24 mouse cellular contexts compared by ENCODE assay signal in genomic region chr7:98331932-98332331, GRCm38 (mm10). TPM values are rescaled to one million over a fixed set of nuclear protein-coding genes. Genes with fewer than 3 reads are reported as not detected.
DNase-seq lines count a peak whose midpoint lies in the region; ATAC-seq and TF ChIP-seq lines count a peak whose summit lies in the region.
"Had no signal": no experiment of that assay in that cellular context is flagged by ENCODE, and none has a peak within 500 bp of the region (broad histone marks: within the 10 kb centered on the region; RNA-seq: fewer than 3 reads in every experiment).

No protein-coding gene starts in this region.

- no peak for DNase-seq in heart, postnatal 14 days
- peak; percentile 65 for DNase-seq in kidney, postnatal 0 days (ENCODE audit: low spot score)
- no peak for DNase-seq in kidney, adult 8-10 months
- DNase-seq in lung, postnatal 36 days = peak; percentile 42
- no peak for DNase-seq in lung, postnatal 10 days
- DNase-seq in retina, embryonic 14.5 days (ENCODE audit: low spot score) = no peak
- no peak for DNase-seq in cerebellum, adult 11-12 months
- DNase-seq: adrenal gland, postnatal 10 days; cerebellum, adult 9-10 months; cerebellum, postnatal 36 days; gastrocnemius, postnatal 10 days; heart, postnatal 10 days; layer of hippocampus, postnatal 36 days; right cerebral cortex, postnatal 25 days; thymus, postnatal 14 days had no signal

- peaks cover 41% of the 10 kb centered on the region for H3K4me1 ChIP-seq in heart, embryonic 12.5 days (replicated peaks)
- H3K4me1 ChIP-seq in kidney, postnatal 0 days (replicated peaks; ENCODE audit: insufficient read depth, low read length) = peaks cover 4% of the 10 kb centered on the region; the same call in 1 of the 2 replicates
- H3K4me1 ChIP-seq: forebrain, embryonic 13.5 days; hindbrain, embryonic 12.5 days; midbrain, embryonic 15.5 days had no signal

- no peaks in the 10 kb centered on the region for H3K36me3 ChIP-seq in heart, embryonic 12.5 days
- H3K36me3 ChIP-seq in kidney, postnatal 0 days (ENCODE audit: insufficient read depth, low read length) = no peaks in the 10 kb centered on the region
- H3K36me3 ChIP-seq: hindbrain, embryonic 12.5 days; midbrain, embryonic 15.5 days; neural tube, embryonic 15.5 days; stomach, embryonic 15.5 days had no signal

- no peaks in the 10 kb centered on the region for H3K27me3 ChIP-seq in heart, embryonic 12.5 days (replicated peaks)
- no peaks in the 10 kb centered on the region for H3K27me3 ChIP-seq in kidney, postnatal 0 days (ENCODE audit: insufficient read depth, low read length)
- H3K27me3 ChIP-seq: forebrain, embryonic 13.5 days; hindbrain, embryonic 12.5 days; midbrain, embryonic 15.5 days; neural tube, embryonic 15.5 days; Patski; stomach, embryonic 15.5 days had no signal

- no peaks in the 10 kb centered on the region for H3K9me3 ChIP-seq in heart, embryonic 12.5 days (replicated peaks)
- no peaks in the 10 kb centered on the region for H3K9me3 ChIP-seq in kidney, postnatal 0 days (replicated peaks; ENCODE audit: low read length)
- H3K9me3 ChIP-seq: forebrain, embryonic 13.5 days; hindbrain, embryonic 12.5 days; midbrain, embryonic 15.5 days; neural tube, embryonic 15.5 days; stomach, embryonic 15.5 days had no signal

- 30% methylated on average over 3 of the region's 3 CpGs for WGBS in heart, embryonic 12.5 days
- 18% methylated on average over 3 of the region's 3 CpGs for WGBS in kidney, postnatal 0 days

- no peak overlapping the region for H3K4me2 ChIP-seq in heart, embryonic 12.5 days
- no peak overlapping the region for H3K4me2 ChIP-seq in kidney, postnatal 0 days (ENCODE audit: low read length)
- H3K4me2 ChIP-seq: forebrain, embryonic 13.5 days; hindbrain, embryonic 12.5 days; midbrain, embryonic 15.5 days; neural tube, embryonic 15.5 days; stomach, embryonic 15.5 days had no signal

- H3K9ac ChIP-seq in heart, embryonic 12.5 days = no peak overlapping the region
- H3K9ac ChIP-seq in kidney, postnatal 0 days (ENCODE audit: low read depth, low read length) = no peak overlapping the region
- H3K9ac ChIP-seq: forebrain, embryonic 13.5 days; hindbrain, embryonic 12.5 days; midbrain, embryonic 15.5 days; neural tube, embryonic 15.5 days; stomach, embryonic 15.5 days had no signal

- intact Hi-C loops in heart, postnatal 14 days (cut with DNase I) = no loop called here

- no peak overlapping the region for H3K4me3 ChIP-seq in heart, embryonic 12.5 days
- no peak overlapping the region for H3K4me3 ChIP-seq in kidney, postnatal 0 days (replicated peaks; ENCODE audit: low read depth, low read length)
- H3K4me3 ChIP-seq: forebrain, embryonic 13.5 days; hindbrain, embryonic 12.5 days; midbrain, embryonic 15.5 days; neural tube, embryonic 15.5 days; stomach, embryonic 15.5 days had no signal

- no peak for ATAC-seq in heart, embryonic 12.5 days (ENCODE audit: insufficient number of reproducible peaks, low FRiP score)
- no peak for ATAC-seq in kidney, postnatal 0 days (replicated peaks; ENCODE audit: low FRiP score, low read depth)
- ATAC-seq: intestine, embryonic 16.5 days; lung, postnatal 0 days; midbrain, embryonic 15.5 days; Patski had no signal

- no peak for TF ChIP-seq CTCF in kidney, postnatal 0 days (IDR thresholded peaks at IDR 0.05; ENCODE audit: low read depth)

- H3K27ac ChIP-seq in heart, embryonic 12.5 days (ENCODE audit: poor library complexity, severe bottlenecking) = peak overlapping the region; percentile 4; the same call in 1 of the 2 replicates
- no peak overlapping the region for H3K27ac ChIP-seq in kidney, postnatal 0 days
- H3K27ac ChIP-seq: forebrain, embryonic 13.5 days; hindbrain, embryonic 12.5 days; midbrain, embryonic 15.5 days; neural tube, embryonic 15.5 days; stomach, embryonic 15.5 days had no signal

RNA-seq across cellular contexts. Expression of gene Acer3, which starts 10.9 kb away (rescaled TPM):
- polyA plus RNA-seq in heart, embryonic 12.5 days (2016; fragmentation: Nextera tagmentation; extraction: Ambion mirVana) = 22.9 and 23.2 TPM in 2 replicates
- 10 to 100 TPM in 1 of 2 experiments, 1 to 10 TPM in 1; 9.9 to 11.3 TPM for total RNA-seq in heart, postnatal 14 days (2021)
- polyA plus RNA-seq in kidney, postnatal 0 days (2015; fragmentation: Nextera tagmentation; extraction: Ambion mirVana) = 22.1 and 25.1 TPM in 2 replicates

RNA-seq across cellular contexts. Expression of gene Tsku, which starts 29.2 kb away (rescaled TPM):
- 6.3 and 7.0 TPM in 2 replicates for polyA plus RNA-seq in heart, embryonic 12.5 days (2016; fragmentation: Nextera tagmentation; extraction: Ambion mirVana)
- total RNA-seq in heart, postnatal 14 days (2021) = 1 to 10 TPM; 4.0 to 4.4 TPM
- 7.1 and 8.3 TPM in 2 replicates for polyA plus RNA-seq in kidney, postnatal 0 days (2015; fragmentation: Nextera tagmentation; extraction: Ambion mirVana)

Comparison
In these comparisons a context has a peak if more than half of its experiments do, and no peak if none do; other contexts are left out.
1. DNase-seq: peak in kidney, postnatal 0 days (single experiment) and lung, postnatal 36 days (single experiment); none in heart, postnatal 14 days (0 of 2), kidney, adult 8-10 months (0 of 2), lung, postnatal 10 days (single experiment), retina, embryonic 14.5 days (single experiment) and cerebellum, adult 11-12 months (single experiment).